In genomic region chr17:23747471-23747870, GRCm38 (mm10) we compare ENCODE assay signal across 40 mouse cellular contexts. TPM values are rescaled to one million over a fixed set of nuclear protein-coding genes. Genes with fewer than 3 reads are reported as not detected.
"Had no signal": no experiment of that assay in that cellular context is flagged by ENCODE, and none has a peak within 500 bp of the region (broad histone marks: within the 10 kb centered on the region; RNA-seq: fewer than 3 reads in every experiment).

No protein-coding gene starts in this region.

- H3K27ac ChIP-seq: heart, embryonic 13.5 days; heart, embryonic 15.5 days; hindbrain, embryonic 10.5 days; hindbrain, embryonic 12.5 days; hindbrain, embryonic 13.5 days; hindbrain, embryonic 14.5 days; hindbrain, embryonic 15.5 days; hindbrain, postnatal 0 days; intestine, embryonic 15.5 days; kidney, embryonic 15.5 days; kidney, postnatal 0 days; layer of hippocampus, adult 2 months; left cerebral cortex, adult 2 months had no signal

- H3K4me3 ChIP-seq: heart, embryonic 12.5 days; heart, embryonic 13.5 days; heart, embryonic 15.5 days; hindbrain, embryonic 10.5 days; hindbrain, embryonic 12.5 days; hindbrain, embryonic 13.5 days; hindbrain, embryonic 15.5 days; intestine, embryonic 15.5 days; kidney, embryonic 15.5 days; layer of hippocampus, adult 2 months; left cerebral cortex, adult 2 months had no signal

- H3K9ac ChIP-seq: heart, embryonic 12.5 days; heart, embryonic 13.5 days; heart, embryonic 15.5 days; hindbrain, embryonic 12.5 days; hindbrain, embryonic 13.5 days; hindbrain, embryonic 14.5 days; hindbrain, embryonic 15.5 days; intestine, embryonic 15.5 days; kidney, embryonic 15.5 days had no signal

- ATAC-seq: hindbrain, embryonic 16.5 days; hindbrain, postnatal 0 days; inflammation-experienced regulatory T-cells, adult 6 months; intestine, embryonic 15.5 days; intestine, embryonic 16.5 days; intestine, postnatal 0 days had no signal

- H3K4me2 ChIP-seq: heart, embryonic 11.5 days; heart, embryonic 12.5 days; heart, embryonic 13.5 days; heart, embryonic 15.5 days; hindbrain, embryonic 12.5 days; hindbrain, embryonic 13.5 days; hindbrain, embryonic 14.5 days; hindbrain, embryonic 15.5 days; intestine, embryonic 15.5 days; kidney, embryonic 15.5 days had no signal

- H3K9me3 ChIP-seq: heart, embryonic 12.5 days; heart, embryonic 13.5 days; heart, embryonic 15.5 days; hindbrain, embryonic 12.5 days; hindbrain, embryonic 13.5 days; hindbrain, embryonic 15.5 days; intestine, embryonic 15.5 days; kidney, embryonic 15.5 days had no signal

- DNase-seq: heart, postnatal 10 days; heart, postnatal 14 days; heart, postnatal 36 days; heart, postnatal 4 days; kidney, adult 11 months; kidney, adult 18-20 months; kidney, adult 2 months; kidney, adult 8-10 months; kidney, adult 9 months; kidney, postnatal 10 days; kidney, postnatal 14 days; kidney, postnatal 25 days; kidney, postnatal 36 days; kidney, postnatal 4 days; layer of hippocampus, adult 9-11 months; layer of hippocampus, postnatal 36 days had no signal

- H3K36me3 ChIP-seq: intestine, embryonic 15.5 days had no signal

RNA-seq across cellular contexts. Expression of gene Kremen2, which starts 1.8 kb away (rescaled TPM):
- total RNA-seq: heart, postnatal 10 days; heart, postnatal 14 days; heart, postnatal 25 days; heart, postnatal 36 days; heart, postnatal 4 days; hematopoietic stem cell, adult 5-6 weeks had no signal
- polyA plus RNA-seq: heart, embryonic 14.5 days; heart, postnatal 0 days had no signal

RNA-seq across cellular contexts. Expression of gene 1520401A03Rik, which starts 24.9 kb away (rescaled TPM):
- total RNA-seq: heart, postnatal 10 days; heart, postnatal 14 days; heart, postnatal 25 days; heart, postnatal 36 days; heart, postnatal 4 days; hematopoietic stem cell, adult 5-6 weeks; hindbrain, postnatal 0 days; layer of hippocampus, postnatal 36 days had no signal
- polyA plus RNA-seq: heart, embryonic 12.5 days; heart, embryonic 14.5 days; heart, embryonic 15.5 days; heart, embryonic 16.5 days; heart, postnatal 0 days; hindbrain, embryonic 10.5 days; inflammation-experienced regulatory T-cells, adult 6 months; intestine, embryonic 15.5 days; intestine, embryonic 16.5 days; intestine, postnatal 0 days; kidney, adult 2 months had no signal
